ENCODE assay signal across 9 mouse cellular contexts in the genomic region with DNA sequence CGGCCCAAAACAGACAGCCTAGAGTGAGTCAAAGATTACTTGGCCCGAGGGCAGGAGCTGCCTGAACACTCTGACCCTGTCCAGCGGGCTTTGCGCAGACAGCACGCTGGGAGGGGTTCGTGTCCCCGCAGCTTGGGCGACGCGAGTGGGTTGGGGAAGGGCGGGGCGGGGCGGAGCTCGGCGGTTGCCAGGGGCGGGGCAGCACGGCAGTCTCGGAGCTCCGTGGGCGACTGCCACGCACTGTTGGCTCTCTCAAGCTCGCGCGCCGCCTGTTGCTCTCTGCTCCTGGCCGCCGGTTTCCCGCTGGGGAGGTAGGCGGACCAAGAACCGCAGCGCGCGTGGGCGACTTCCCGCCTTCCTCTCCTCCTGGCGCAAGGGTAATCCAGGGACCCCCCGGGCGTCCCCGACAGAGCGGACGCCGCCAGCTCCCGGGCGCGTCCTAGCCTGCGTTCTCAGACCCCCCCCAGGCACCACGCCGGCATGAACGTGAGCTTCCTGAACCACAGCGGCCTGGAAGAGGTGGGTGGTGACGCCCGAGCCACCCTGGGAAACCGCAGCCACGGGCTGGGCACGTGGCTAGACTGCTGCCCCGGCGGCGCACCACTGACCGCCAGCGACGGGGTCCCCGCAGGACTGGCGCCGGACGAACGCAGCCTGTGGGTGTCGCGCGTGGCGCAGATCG. TPM values are rescaled to one million over a fixed set of nuclear protein-coding genes. Genes with fewer than 3 reads are reported as not detected.
A peak's percentile ranks its signal among the peaks of the same experiment; 100 is the strongest.
DNase-seq lines count a peak whose midpoint lies in the region; ATAC-seq and TF ChIP-seq lines count a peak whose summit lies in the region.
"Had no signal": no experiment of that assay in that cellular context is flagged by ENCODE, and none has a peak within 500 bp of the region (broad histone marks: within the 10 kb centered on the region; RNA-seq: fewer than 3 reads in every experiment).

A gene (plus strand): TSS at position 270 of the 682 bp plus-strand sequence.

- peak within 1 kb of the TSS; percentile 16; the same call in 1 of the 2 replicates for H3K9ac ChIP-seq in ES-E14 (ENCODE audit: insufficient read depth, low read depth, low read length, poor library complexity, severe bottlenecking)
- no peak within 1 kb of the TSS for H3K9ac ChIP-seq in forebrain, embryonic 11.5 days (ENCODE audit: low read length)
- H3K9ac ChIP-seq in lung, postnatal 0 days (replicated peaks; ENCODE audit: low read depth): no peak within 1 kb of the TSS
- H3K9ac ChIP-seq in stomach, embryonic 15.5 days: no peak within 1 kb of the TSS

- ATAC-seq in forebrain, embryonic 11.5 days (replicated peaks; ENCODE audit: low FRiP score): no peak
- ATAC-seq in lung, postnatal 0 days: no peak; the same call in 1 of the 2 replicates
- ATAC-seq in stomach, embryonic 15.5 days (ENCODE audit: insufficient read depth, low FRiP score, low read depth): no peak
- ATAC-seq in monocyte, adult 5-6 weeks (replicated peaks; ENCODE audit: insufficient number of reproducible peaks, low FRiP score, low TSS enrichment, poor library complexity, severe bottlenecking): no peak

- H3K4me2 ChIP-seq in forebrain, embryonic 11.5 days (ENCODE audit: low read depth, low read length, severe bottlenecking): peak within 1 kb of the TSS; percentile 43
- H3K4me2 ChIP-seq in lung, postnatal 0 days (replicated peaks; ENCODE audit: low read depth, low read length): peak within 1 kb of the TSS; percentile 48
- peak within 1 kb of the TSS; percentile 71 for H3K4me2 ChIP-seq in stomach, embryonic 15.5 days

- H3K4me1 ChIP-seq in ES-E14 (ENCODE audit: control insufficient read depth in 2 of 2, insufficient read depth in 2 of 2, low read length in 2 of 2, poor library complexity in 1 of 2): peaks cover 3 to 6% of the 10 kb centered on the region in 2 experiments; a peak in 2 of 4 replicates
- peaks cover 8% of the 10 kb centered on the region; the same call in 1 of the 2 replicates for H3K4me1 ChIP-seq in forebrain, embryonic 11.5 days (replicated peaks; ENCODE audit: control insufficient read depth, insufficient read depth, low read length)
- no peaks in the 10 kb centered on the region for H3K4me1 ChIP-seq in lung, postnatal 0 days (ENCODE audit: insufficient read depth, low read depth, low read length)
- peaks cover 14% of the 10 kb centered on the region for H3K4me1 ChIP-seq in stomach, embryonic 15.5 days

- H3K36me3 ChIP-seq in ES-E14 (ENCODE audit: control insufficient read depth, insufficient read depth, low read length, poor library complexity, severe bottlenecking): no peaks in the 10 kb centered on the region
- no peaks in the 10 kb centered on the region for H3K36me3 ChIP-seq in forebrain, embryonic 11.5 days (ENCODE audit: control insufficient read depth, insufficient read depth, low read length)
- H3K36me3 ChIP-seq in lung, postnatal 0 days (ENCODE audit: insufficient read depth, low read length): no peaks in the 10 kb centered on the region
- H3K36me3 ChIP-seq in stomach, embryonic 15.5 days: no peaks in the 10 kb centered on the region

- H3K27me3 ChIP-seq in forebrain, embryonic 11.5 days (ENCODE audit: control insufficient read depth, insufficient read depth, low read length): peaks cover 62% of the 10 kb centered on the region
- peaks cover 51% of the 10 kb centered on the region for H3K27me3 ChIP-seq in lung, postnatal 0 days (replicated peaks; ENCODE audit: insufficient read depth, low read length)
- H3K27me3 ChIP-seq in stomach, embryonic 15.5 days (replicated peaks): peaks cover 70% of the 10 kb centered on the region

- in situ Hi-C loops in ES-E14 (cut with MboI; ENCODE audit: low sequenced_read_pairs in 2 of 2, unreplicated experiment in 2 of 2): no loop called here

- no peak for TF ChIP-seq EP300 in lung, postnatal 0 days (IDR thresholded peaks at IDR 0.05)

- H3K27ac ChIP-seq in ES-E14 (ENCODE audit: insufficient read depth, low read depth, low read length, poor library complexity, severe bottlenecking): no peak within 1 kb of the TSS
- H3K27ac ChIP-seq in forebrain, embryonic 11.5 days (ENCODE audit: low read depth, low read length): no peak within 1 kb of the TSS
- no peak within 1 kb of the TSS for H3K27ac ChIP-seq in lung, postnatal 0 days (ENCODE audit: low read length)
- H3K27ac ChIP-seq in stomach, embryonic 15.5 days: no peak within 1 kb of the TSS

- 2% methylated on average over 70 of the region's 71 CpGs for WGBS in forebrain, embryonic 11.5 days
- under 1% methylated on average over 67 of the region's 71 CpGs for WGBS in lung, postnatal 0 days
- 1% methylated on average over 71 of the region's 71 CpGs for WGBS in stomach, embryonic 15.5 days

- peak within 1 kb of the TSS; percentile 55 to 64 for H3K4me3 ChIP-seq in ES-E14 (ENCODE audit: insufficient read depth in 1 of 2, low read depth in 1 of 2, low read length in 2 of 2, poor library complexity in 1 of 2, severe bottlenecking in 1 of 2)
- H3K4me3 ChIP-seq in forebrain, embryonic 11.5 days (ENCODE audit: low read depth, low read length): peak within 1 kb of the TSS; percentile 19
- peak within 1 kb of the TSS; percentile 27 for H3K4me3 ChIP-seq in lung, postnatal 0 days (ENCODE audit: low read depth, low read length)
- peak within 1 kb of the TSS; percentile 36 for H3K4me3 ChIP-seq in stomach, embryonic 15.5 days (replicated peaks)

- H3K9me3 ChIP-seq in ES-E14 (ENCODE audit: control insufficient read depth, insufficient read depth, low read depth, low read length): no peaks in the 10 kb centered on the region
- H3K9me3 ChIP-seq in forebrain, embryonic 11.5 days (ENCODE audit: control insufficient read depth, low read length): no peaks in the 10 kb centered on the region
- H3K9me3 ChIP-seq in lung, postnatal 0 days (ENCODE audit: low read length): no peaks in the 10 kb centered on the region
- no peaks in the 10 kb centered on the region for H3K9me3 ChIP-seq in stomach, embryonic 15.5 days

- TF ChIP-seq CTCF in lung, postnatal 0 days (IDR thresholded peaks at IDR 0.05): no peak

- peak; percentile 30 to 51 for DNase-seq in cerebellum, postnatal 25 days
- DNase-seq in cerebellum, adult 8-10 months: no peak
- DNase-seq in ES-E14 (ENCODE audit: low read depth, low spot score): no peak
- peak; percentile 60 for DNase-seq in forebrain, embryonic 11.5 days (ENCODE audit: low spot score)
- peak; percentile 86 to 94 for DNase-seq in layer of hippocampus, adult 18-20 months (ENCODE audit: low spot score in 2 of 2)
- no peak for DNase-seq in lung, postnatal 0 days (ENCODE audit: low spot score)

TF ChIP-seq in ES-E14, 5 proteins besides CTCF, POLR2A, EP300 and RAD21:
- TF ChIP-seq MAFK (IDR thresholded peaks at IDR 0.05; ENCODE audit: insufficient read depth, low read depth, low read length) (no peak), ZNF384 (IDR thresholded peaks at IDR 0.05; ENCODE audit: low read depth, low read length) (no peak), CHD2 (IDR thresholded peaks at IDR 0.05; ENCODE audit: low read depth, low read length) (no peak), HCFC1 (IDR thresholded peaks at IDR 0.05; ENCODE audit: borderline replicate concordance, insufficient read depth, low read length) (no peak), ZC3H11A (IDR thresholded peaks at IDR 0.05; ENCODE audit: borderline replicate concordance, low read depth, low read length) (no peak)

RNA-seq across cellular contexts. Expression of the gene that starts here (rescaled TPM):
- 0.49 and 0.63 TPM in 2 replicates for total RNA-seq in ES-E14 (2012; rRNA removed)
- not detected in 2 replicates for polyA plus RNA-seq in forebrain, embryonic 11.5 days (2014; fragmentation: Nextera tagmentation; extraction: Ambion mirVana)
- 100 to 1,000 TPM; 109 to 113 TPM for total RNA-seq in layer of hippocampus, adult 18-20 months (2021)
- polyA plus RNA-seq in lung, postnatal 0 days (2015; fragmentation: Nextera tagmentation; extraction: Ambion mirVana): 0.18 and 0.19 TPM in 2 replicates
- not detected in 2 replicates for polyA plus RNA-seq in stomach, embryonic 15.5 days (2015; fragmentation: Nextera tagmentation; extraction: Ambion mirVana)
- total RNA-seq in monocyte, adult 5-6 weeks (2017): not detected in 3 replicates
- total RNA-seq: hematopoietic stem cell, adult 5-6 weeks had no signal

Comparison
In these comparisons a context has a peak if more than half of its experiments do, and no peak if none do; other contexts are left out.
1. RNA of the gene that starts here (total RNA-seq): 109 to 113 TPM in layer of hippocampus, adult 18-20 months; 0.49 to 0.63 TPM in ES-E14 and not detected in monocyte, adult 5-6 weeks; every median in the first group is over 10 times any median in the second.
2. DNase-seq: peak in cerebellum, postnatal 25 days (2 of 2) and layer of hippocampus, adult 18-20 months (2 of 2); none in cerebellum, adult 8-10 months (single experiment), ES-E14 (single experiment) and lung, postnatal 0 days (single experiment).
3. Peak in DNase-seq, H3K4me3 ChIP-seq and H3K4me2 ChIP-seq in forebrain, embryonic 11.5 days; RNA of the gene not detected or under 1 TPM.
4. Peak in every context shown above with its lines, with median percentiles within 50 percentile points of each other: H3K4me3 ChIP-seq and H3K4me2 ChIP-seq.